Mouse (Mus musculus): ENCODE measurements around the gene Auts2.

DNA sequence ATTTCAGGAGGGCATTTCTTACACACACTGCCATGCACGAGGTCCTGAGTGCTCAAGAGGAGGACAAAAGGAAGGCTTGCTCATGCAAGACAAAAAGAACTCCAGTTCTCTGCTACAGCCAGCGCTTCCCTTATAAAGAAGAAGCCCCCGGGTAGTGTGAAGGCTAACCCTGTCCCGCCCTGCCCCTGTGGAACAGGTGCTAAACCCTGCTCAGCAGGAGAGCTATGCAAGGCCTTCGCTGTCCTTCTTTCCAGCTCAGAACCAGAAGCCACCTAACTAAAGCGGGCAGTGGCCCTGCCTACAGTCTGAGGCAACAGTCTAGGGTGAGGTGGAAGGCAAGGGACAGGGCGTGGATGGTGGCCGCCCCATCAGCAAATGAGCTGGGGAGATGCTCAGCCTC is 947.4 kb downstream of the Auts2 start:
- TF ChIP-seq CTCF (IDR thresholded peaks at IDR 0.05; ENCODE audit: extremely low read depth, insufficient read length, insufficient replicate concordance, low read depth, low read length) (no peak), POLR2A (IDR thresholded peaks at IDR 0.05; ENCODE audit: low read depth, low read length) (no peak)

Data from small intestine, adult 2 months (tissue).